Mouse (Mus musculus): ENCODE measurements around the gene Arhgef1. TPM values are rescaled to one million over a fixed set of nuclear protein-coding genes. Genes with fewer than 3 reads are reported as not detected.

Arhgef1 gene
- total RNA-seq, 1 experiment from 2014 or later = 269 TPM

GRCm38 (mm10) chr7:24918763-24919323 is 16.1 kb downstream of the Arhgef1 start:
- no peak for ATAC-seq (replicated peaks; ENCODE audit: insufficient number of reproducible peaks, low FRiP score, low TSS enrichment, poor library complexity, severe bottlenecking)

GRCm38 (mm10) chr7:24919728-24920127 is 17.0 kb downstream of the Arhgef1 start:
- no peak for ATAC-seq (replicated peaks; ENCODE audit: insufficient number of reproducible peaks, low FRiP score, low TSS enrichment, poor library complexity, severe bottlenecking)

DNA sequence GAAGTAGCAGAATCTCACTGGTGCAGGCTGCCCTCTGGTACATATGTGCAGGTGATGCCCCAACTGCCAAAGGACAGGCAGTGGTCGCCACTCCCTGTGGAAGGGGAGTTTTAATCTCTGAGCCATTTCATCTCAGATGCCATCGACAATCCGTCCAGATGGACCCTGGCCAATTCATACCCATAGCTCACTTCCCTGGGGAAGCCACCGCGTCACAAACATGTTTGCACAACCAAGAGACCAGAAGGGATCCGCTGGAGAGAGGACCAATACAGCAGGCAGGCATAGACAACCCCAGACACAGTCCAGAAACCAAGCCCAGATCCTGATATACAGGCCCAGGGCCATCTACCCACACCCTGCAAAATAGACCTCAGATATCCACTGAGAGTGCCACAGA is 27.8 kb downstream of the Arhgef1 start:
- no peak for ATAC-seq (replicated peaks; ENCODE audit: insufficient number of reproducible peaks, low FRiP score, low TSS enrichment, poor library complexity, severe bottlenecking)

GRCm38 (mm10) chr7:24931651-24932050 is 28.9 kb downstream of the Arhgef1 start:
- ATAC-seq (replicated peaks; ENCODE audit: insufficient number of reproducible peaks, low FRiP score, low TSS enrichment, poor library complexity, severe bottlenecking) = no peak

DNA sequence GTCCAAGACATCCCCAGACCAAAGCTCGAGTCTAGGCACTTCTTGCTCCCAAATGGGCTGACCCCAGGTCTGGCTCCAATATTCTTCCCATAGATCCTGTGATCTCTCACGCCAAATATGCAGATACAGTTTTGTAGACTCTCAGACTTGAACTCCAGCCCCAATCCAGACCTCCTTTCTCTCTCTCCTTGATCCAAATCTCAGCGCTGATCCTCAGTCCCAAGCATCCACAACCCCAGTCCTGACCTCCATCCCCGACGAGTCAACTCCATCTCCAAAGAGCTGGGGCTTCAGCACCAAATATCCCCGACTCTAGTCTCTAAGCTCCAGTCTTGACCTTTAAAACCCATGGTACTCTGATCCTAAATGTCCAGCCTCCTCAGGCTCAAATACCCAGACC is 40.9 kb downstream of the Arhgef1 start:
- no peak for ATAC-seq (replicated peaks; ENCODE audit: insufficient number of reproducible peaks, low FRiP score, low TSS enrichment, poor library complexity, severe bottlenecking)

GRCm38 (mm10) chr7:24944257-24944950 is 41.7 kb downstream of the Arhgef1 start, which contains the start of gene Gm4881:
Gm4881 (minus strand) TSS chr7:24944494.
- ATAC-seq (replicated peaks; ENCODE audit: insufficient number of reproducible peaks, low FRiP score, low TSS enrichment, poor library complexity, severe bottlenecking) = no peak

- ATAC-seq (replicated peaks; ENCODE audit: insufficient number of reproducible peaks, low FRiP score, low TSS enrichment, poor library complexity, severe bottlenecking) = no peak
Measured at GRCm38 (mm10) chr7:24947316-24948048, 44.8 kb downstream of the Arhgef1 start.

GRCm38 (mm10) chr7:24948774-24949173 is 46.1 kb downstream of the Arhgef1 start:
- ATAC-seq (replicated peaks; ENCODE audit: insufficient number of reproducible peaks, low FRiP score, low TSS enrichment, poor library complexity, severe bottlenecking) = no peak

DNA sequence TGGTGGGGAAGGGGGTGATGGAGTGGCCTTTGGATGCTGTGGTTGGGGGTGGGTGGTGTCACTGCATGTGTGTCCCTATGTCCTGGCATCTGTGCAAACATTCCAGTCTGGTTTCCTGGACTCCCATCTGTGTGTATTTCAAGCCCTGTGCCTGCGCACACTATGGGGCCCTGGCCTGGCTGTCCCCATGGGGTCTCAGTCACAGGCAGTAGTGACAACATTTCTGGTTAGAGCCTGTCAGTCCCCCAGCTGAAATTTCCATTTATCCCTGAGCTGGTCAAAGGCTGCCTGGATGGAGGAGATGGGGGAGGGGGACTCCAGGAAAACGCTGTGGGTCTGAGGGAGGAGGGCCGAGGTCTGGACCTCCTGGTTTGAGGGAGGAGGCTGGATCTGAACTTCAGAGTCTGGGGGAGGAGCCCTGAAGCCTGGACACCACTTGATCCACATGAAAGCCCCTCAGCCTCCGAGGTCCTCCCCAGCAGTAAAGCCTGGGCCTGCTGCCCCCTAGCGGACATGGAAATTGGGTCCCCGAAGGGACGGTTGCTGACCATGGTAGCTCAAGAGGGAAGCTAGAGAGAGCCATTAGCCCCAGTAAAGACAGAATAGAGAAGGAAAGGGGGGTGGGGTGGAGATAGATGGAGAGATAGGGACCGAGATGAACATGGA is 47.4 kb downstream of the Arhgef1 start:
- peak; percentile 44; the same call in 1 of the 2 replicates for ATAC-seq (replicated peaks; ENCODE audit: insufficient number of reproducible peaks, low FRiP score, low TSS enrichment, poor library complexity, severe bottlenecking)

DNA sequence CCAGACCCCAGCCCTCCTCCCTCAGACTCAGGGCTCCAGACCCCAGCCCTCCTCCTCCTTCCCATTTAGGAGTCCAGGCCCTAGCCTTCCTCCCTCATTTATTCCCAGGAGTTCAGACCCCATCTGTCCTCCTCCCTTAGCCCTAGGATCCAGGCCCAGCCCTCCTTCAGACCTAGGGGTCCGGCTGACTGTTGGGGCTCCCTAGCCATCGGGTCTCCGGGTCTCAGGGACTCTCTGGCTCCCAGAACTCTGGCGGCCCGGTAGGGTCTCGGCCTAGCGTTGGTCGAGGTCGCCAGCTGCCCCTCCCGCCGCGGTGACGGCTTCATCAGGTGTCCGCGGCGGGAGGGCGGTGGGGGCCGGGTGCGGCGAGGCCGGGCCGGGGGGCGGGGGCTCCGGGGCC is 51.3 kb downstream of the Arhgef1 start:
- ATAC-seq (replicated peaks; ENCODE audit: insufficient number of reproducible peaks, low FRiP score, low TSS enrichment, poor library complexity, severe bottlenecking) = no peak

DNA sequence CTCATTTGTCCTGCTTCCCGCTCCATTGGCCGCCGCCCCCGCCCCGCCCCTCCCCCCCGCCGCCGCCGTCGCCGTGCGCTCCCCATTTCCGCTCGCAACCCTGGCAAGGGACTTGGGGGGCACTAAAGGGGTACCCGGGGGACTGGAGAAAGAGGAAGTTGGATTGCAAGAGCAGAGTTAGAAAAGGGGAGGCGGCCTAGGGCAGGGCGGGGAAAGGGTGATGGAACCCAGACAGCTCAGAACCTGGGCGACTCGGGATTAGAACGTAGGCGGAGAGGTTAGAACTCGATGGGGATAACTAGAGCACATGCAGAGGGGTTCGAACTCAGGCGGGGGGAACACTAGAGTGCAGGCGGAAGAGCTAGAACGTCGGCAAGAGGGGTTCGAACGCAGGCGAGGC is 51.7 kb downstream of the Arhgef1 start:
- peak; percentile 59 for ATAC-seq (replicated peaks; ENCODE audit: insufficient number of reproducible peaks, low FRiP score, low TSS enrichment, poor library complexity, severe bottlenecking)

DNA sequence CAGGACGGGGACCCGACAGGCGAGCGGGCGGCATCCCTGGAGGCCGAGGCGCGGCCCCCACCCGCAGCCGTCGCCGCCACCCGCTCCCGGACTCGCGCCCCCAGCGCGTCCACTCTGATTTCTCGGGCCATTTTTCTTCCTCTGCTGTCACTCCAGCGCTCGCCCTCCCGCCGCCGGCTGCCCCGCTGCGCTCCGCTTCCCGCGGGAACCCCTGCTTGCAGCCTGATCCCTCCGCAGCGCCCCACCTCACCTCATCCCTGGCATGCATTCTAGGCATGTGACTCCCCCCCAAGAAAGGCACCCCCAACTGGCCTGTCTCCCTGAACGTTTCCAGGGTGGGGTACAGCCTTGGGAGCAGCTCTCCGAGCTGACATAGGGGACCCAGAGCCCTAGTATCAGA is 52.5 kb downstream of the Arhgef1 start:
- no peak for ATAC-seq (replicated peaks; ENCODE audit: insufficient number of reproducible peaks, low FRiP score, low TSS enrichment, poor library complexity, severe bottlenecking)

- no peak for ATAC-seq (replicated peaks; ENCODE audit: insufficient number of reproducible peaks, low FRiP score, low TSS enrichment, poor library complexity, severe bottlenecking)
Measured at GRCm38 (mm10) chr7:24964288-24964687, 61.6 kb downstream of the Arhgef1 start.

DNA sequence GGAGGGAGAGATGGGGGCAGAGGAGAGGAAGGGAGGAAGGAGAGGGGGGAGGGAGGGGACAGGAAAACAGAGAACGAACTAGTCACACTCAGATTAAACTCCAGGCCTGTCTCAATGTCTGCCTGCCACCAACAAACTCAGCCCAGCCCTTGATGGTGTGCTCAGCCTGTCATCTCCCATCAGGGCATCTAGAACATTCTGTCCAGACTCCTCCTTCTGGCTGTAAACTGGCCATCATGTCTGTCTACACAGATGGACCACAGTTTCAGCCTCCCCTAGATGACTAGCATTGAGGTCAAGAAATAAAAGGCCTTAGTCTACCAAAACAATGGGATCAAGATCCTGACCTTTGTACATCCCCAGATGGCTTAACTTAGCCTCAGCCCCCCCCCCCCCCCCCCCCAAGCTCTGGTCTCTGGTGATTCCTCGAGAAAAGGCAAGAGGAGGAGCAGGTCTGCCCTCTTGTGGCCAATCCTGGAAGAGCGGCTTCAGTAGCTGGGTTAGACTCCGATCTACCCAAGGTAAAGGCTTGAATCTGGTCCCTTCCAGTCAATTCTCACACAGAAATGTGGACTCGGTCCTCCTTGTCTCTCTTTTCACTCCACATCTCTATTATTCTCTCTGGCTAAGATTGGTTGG is 62.3 kb downstream of the Arhgef1 start:
- ATAC-seq (replicated peaks; ENCODE audit: insufficient number of reproducible peaks, low FRiP score, low TSS enrichment, poor library complexity, severe bottlenecking) = peak; percentile 64; the same call in 1 of the 2 replicates

GRCm38 (mm10) chr7:24967966-24968365 is 65.3 kb downstream of the Arhgef1 start:
- ATAC-seq (replicated peaks; ENCODE audit: insufficient number of reproducible peaks, low FRiP score, low TSS enrichment, poor library complexity, severe bottlenecking) = no peak

DNA sequence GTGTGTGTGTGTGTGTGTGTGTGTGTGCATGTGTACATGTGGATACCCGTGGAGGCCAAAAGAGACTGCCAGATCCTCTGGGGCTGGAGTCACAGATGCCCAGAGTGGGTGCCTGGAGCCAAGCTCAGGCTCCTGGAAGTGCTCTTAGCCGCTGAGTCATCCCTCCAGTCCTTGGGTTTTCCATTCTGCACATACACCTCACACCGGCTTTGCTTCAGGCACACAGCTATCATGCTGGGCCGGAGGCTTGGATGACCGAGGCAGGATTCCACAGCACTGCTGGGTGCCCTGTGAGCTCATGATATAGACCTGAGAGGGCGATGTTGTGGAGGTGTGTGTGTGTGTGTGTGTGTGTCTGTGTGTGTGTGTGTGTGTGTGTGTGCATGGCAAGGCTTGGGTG is 65.8 kb downstream of the Arhgef1 start:
- ATAC-seq (replicated peaks; ENCODE audit: insufficient number of reproducible peaks, low FRiP score, low TSS enrichment, poor library complexity, severe bottlenecking) = no peak

GRCm38 (mm10) chr7:24969805-24970204 is 67.1 kb downstream of the Arhgef1 start:
- ATAC-seq (replicated peaks; ENCODE audit: insufficient number of reproducible peaks, low FRiP score, low TSS enrichment, poor library complexity, severe bottlenecking) = no peak

GRCm38 (mm10) chr7:24970341-24970740 is 67.6 kb downstream of the Arhgef1 start:
- no peak for ATAC-seq (replicated peaks; ENCODE audit: insufficient number of reproducible peaks, low FRiP score, low TSS enrichment, poor library complexity, severe bottlenecking)

Measured in monocyte, adult 5-6 weeks (primary cell).